Comparison of ENCODE assay signal across 14 mouse cellular contexts in the genomic region with DNA sequence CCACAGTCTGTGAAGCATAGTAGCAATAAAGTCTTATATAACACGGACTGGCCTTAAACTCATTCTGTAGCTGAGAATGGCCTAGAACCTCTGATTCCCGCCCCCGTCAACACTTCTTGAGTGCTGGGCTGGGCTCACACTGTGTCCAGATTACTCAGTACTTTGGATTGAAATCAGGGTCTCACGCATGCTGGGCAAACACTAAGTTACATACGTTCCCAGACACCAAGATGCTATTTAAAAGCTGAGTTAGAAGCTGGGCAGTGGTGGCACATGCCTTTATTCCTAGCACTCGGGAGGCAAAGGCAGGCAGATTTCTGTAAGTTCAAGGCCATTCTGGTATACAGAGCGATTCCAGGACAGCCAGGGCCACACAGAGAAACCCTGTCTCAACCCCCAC. TPM values are rescaled to one million over a fixed set of nuclear protein-coding genes. Genes with fewer than 3 reads are reported as not detected.
A peak's percentile ranks its signal among the peaks of the same experiment; 100 is the strongest.
DNase-seq lines count a peak whose midpoint lies in the region; ATAC-seq and TF ChIP-seq lines count a peak whose summit lies in the region.
"Had no signal": no experiment of that assay in that cellular context is flagged by ENCODE, and none has a peak within 500 bp of the region (broad histone marks: within the 10 kb centered on the region; RNA-seq: fewer than 3 reads in every experiment).

No protein-coding gene starts in this region.

- TF ChIP-seq POLR2A in embryonic fibroblast, embryonic 13.5 days (IDR thresholded peaks at IDR 0.05; ENCODE audit: low read depth, low read length), result no peak

- TF ChIP-seq CTCF in lung, postnatal 0 days (IDR thresholded peaks at IDR 0.05), result no peak
- no peak for TF ChIP-seq CTCF in embryonic fibroblast, embryonic 13.5 days (IDR thresholded peaks at IDR 0.05; ENCODE audit: borderline replicate concordance, insufficient read depth, low read length)

- no peaks in the 10 kb centered on the region for H3K36me3 ChIP-seq in lung, postnatal 0 days (ENCODE audit: insufficient read depth, low read length)
- no peaks in the 10 kb centered on the region for H3K36me3 ChIP-seq in stomach, embryonic 16.5 days (ENCODE audit: control insufficient read depth, insufficient read depth, low read length)
- no peaks in the 10 kb centered on the region for H3K36me3 ChIP-seq in kidney, embryonic 15.5 days
- H3K36me3 ChIP-seq: embryonic facial prominence, embryonic 10.5 days; forebrain, embryonic 12.5 days; hindbrain, embryonic 12.5 days had no signal

- 0 out of 2 replicates have a peak overlapping the region, but pooled peaks have one; percentile 32 for H3K27ac ChIP-seq in lung, postnatal 0 days (ENCODE audit: low read length)
- peak overlapping the region; percentile 76 for H3K27ac ChIP-seq in embryonic fibroblast, embryonic 13.5 days (ENCODE audit: insufficient read depth, low read length)
- no peak overlapping the region for H3K27ac ChIP-seq in stomach, embryonic 16.5 days (ENCODE audit: low read length)
- H3K27ac ChIP-seq in kidney, embryonic 15.5 days, result no peak overlapping the region
- H3K27ac ChIP-seq: embryonic facial prominence, embryonic 10.5 days; forebrain, embryonic 12.5 days; hindbrain, embryonic 12.5 days had no signal

- H3K9me3 ChIP-seq in lung, postnatal 0 days (ENCODE audit: low read length), result no peaks in the 10 kb centered on the region
- no peaks in the 10 kb centered on the region for H3K9me3 ChIP-seq in stomach, embryonic 16.5 days (replicated peaks; ENCODE audit: control insufficient read depth, low read length)
- 0 out of 2 replicates have a peak, but pooled peaks cover 2% of the 10 kb centered on the region for H3K9me3 ChIP-seq in kidney, embryonic 15.5 days (replicated peaks)
- H3K9me3 ChIP-seq: embryonic facial prominence, embryonic 10.5 days; forebrain, embryonic 12.5 days; hindbrain, embryonic 12.5 days had no signal

- H3K4me3 ChIP-seq in lung, postnatal 0 days (ENCODE audit: low read depth, low read length), result no peak overlapping the region
- no peak overlapping the region for H3K4me3 ChIP-seq in embryonic fibroblast, embryonic 13.5 days (ENCODE audit: insufficient read depth, low read length)
- H3K4me3 ChIP-seq in stomach, embryonic 16.5 days (replicated peaks; ENCODE audit: low read length), result no peak overlapping the region
- no peak overlapping the region for H3K4me3 ChIP-seq in kidney, embryonic 15.5 days (replicated peaks)
- H3K4me3 ChIP-seq: embryonic facial prominence, embryonic 10.5 days; erythroblast, embryonic 14.5 days; forebrain, embryonic 12.5 days; hindbrain, embryonic 12.5 days had no signal

- no peak overlapping the region for H3K9ac ChIP-seq in lung, postnatal 0 days (replicated peaks; ENCODE audit: low read depth)
- H3K9ac ChIP-seq in stomach, embryonic 16.5 days (ENCODE audit: low read length), result no peak overlapping the region
- no peak overlapping the region for H3K9ac ChIP-seq in kidney, embryonic 15.5 days
- H3K9ac ChIP-seq: forebrain, embryonic 12.5 days; forebrain, postnatal 0 days; hindbrain, embryonic 12.5 days had no signal

- H3K27me3 ChIP-seq in lung, postnatal 0 days (replicated peaks; ENCODE audit: insufficient read depth, low read length), result no peaks in the 10 kb centered on the region
- no peaks in the 10 kb centered on the region for H3K27me3 ChIP-seq in stomach, embryonic 16.5 days (ENCODE audit: control insufficient read depth, insufficient read depth, low read length)
- H3K27me3 ChIP-seq in kidney, embryonic 15.5 days, result no peaks in the 10 kb centered on the region

- H3K4me2 ChIP-seq in lung, postnatal 0 days (replicated peaks; ENCODE audit: low read depth, low read length), result no peak overlapping the region
- peak overlapping the region; percentile 69 for H3K4me2 ChIP-seq in stomach, embryonic 16.5 days (ENCODE audit: low read depth, low read length)
- no peak overlapping the region for H3K4me2 ChIP-seq in kidney, embryonic 15.5 days
- H3K4me2 ChIP-seq: forebrain, embryonic 12.5 days; hindbrain, embryonic 12.5 days had no signal

- no peak for TF ChIP-seq EP300 in lung, postnatal 0 days (IDR thresholded peaks at IDR 0.05)

- DNase-seq in lung, postnatal 0 days (ENCODE audit: low spot score), result peak; percentile 36
- no peak for DNase-seq in lung, postnatal 10 days
- no peak for DNase-seq in right cerebral cortex, postnatal 36 days (ENCODE audit: low spot score in 2 of 2)
- DNase-seq: gastrocnemius, postnatal 25 days had no signal

- WGBS in lung, postnatal 0 days, result 55% methylated on average over 7 of the region's 7 CpGs
- 75% methylated on average over 7 of the region's 7 CpGs for WGBS in stomach, embryonic 16.5 days
- WGBS in kidney, embryonic 15.5 days, result 86% methylated on average over 7 of the region's 7 CpGs

- H3K4me1 ChIP-seq in lung, postnatal 0 days (ENCODE audit: insufficient read depth, low read depth, low read length), result peaks cover 3% of the 10 kb centered on the region; the same call in 1 of the 2 replicates
- peaks cover 9% of the 10 kb centered on the region; the same call in 1 of the 2 replicates for H3K4me1 ChIP-seq in embryonic fibroblast, embryonic 13.5 days (ENCODE audit: control insufficient read depth, insufficient read depth, low read length)
- H3K4me1 ChIP-seq in stomach, embryonic 16.5 days (ENCODE audit: control insufficient read depth, insufficient read depth, low read length), result peaks cover 14% of the 10 kb centered on the region; the same call in 1 of the 2 replicates
- peaks cover 27% of the 10 kb centered on the region for H3K4me1 ChIP-seq in kidney, embryonic 15.5 days

- ATAC-seq in lung, postnatal 0 days, result no peak
- ATAC-seq in stomach, embryonic 16.5 days (ENCODE audit: insufficient read depth, low FRiP score), result no peak
- no peak for ATAC-seq in kidney, embryonic 15.5 days (replicated peaks; ENCODE audit: low FRiP score)
- ATAC-seq: forebrain, postnatal 0 days; hindbrain, embryonic 16.5 days; inflammation-experienced regulatory T-cells, adult 6 months had no signal

RNA-seq across cellular contexts. Expression of a gene that starts 1.4 kb away (rescaled TPM):
- polyA plus RNA-seq in lung, postnatal 0 days (2015; fragmentation: Nextera tagmentation; extraction: Ambion mirVana), result 307 and 313 TPM in 2 replicates
- 165 and 191 TPM in 2 replicates for polyA plus RNA-seq in embryonic fibroblast, embryonic 13.5 days (2011; ENCODE audit: insufficient read length, low read depth, missing spikeins)
- 313 and 319 TPM in 2 replicates for polyA plus RNA-seq in stomach, embryonic 16.5 days (2015; fragmentation: Nextera tagmentation; extraction: Ambion mirVana)
- polyA plus RNA-seq in kidney, embryonic 15.5 days (2015; fragmentation: Nextera tagmentation; extraction: Ambion mirVana), result 272 and 284 TPM in 2 replicates

Comparison
In these comparisons a context has a peak if more than half of its experiments do, and no peak if none do; other contexts are left out.
1. H3K27ac ChIP-seq: peak in lung, postnatal 0 days (single experiment) and embryonic fibroblast, embryonic 13.5 days (single experiment); none in stomach, embryonic 16.5 days (single experiment) and kidney, embryonic 15.5 days (single experiment).